Mouse (Mus musculus): ENCODE results near the gene Isg20l2. TPM values are rescaled to one million over a fixed set of nuclear protein-coding genes. Genes with fewer than 3 reads are reported as not detected.

The Isg20l2 gene
- polyA plus RNA-seq, 1 experiment from 2014 or later, result 66.9 TPM

- Histone ChIP-seq H3K4me3 (ENCODE audit: low read depth, low read length) (peak overlapping the region; percentile 73; the same call in 1 of the 2 replicates), H3K4me2 (peak overlapping the region; percentile 84), H3K36me3 (ENCODE audit: control insufficient read depth, insufficient read depth, low read length) (peaks cover 42% of the 10 kb centered on the region), H3K9me3 (ENCODE audit: control insufficient read depth, low read length) (no peaks in the 10 kb centered on the region), H3K9ac (ENCODE audit: low read depth, low read length) (no peak overlapping the region; the same call in 1 of the 2 replicates), H3K4me1 (replicated peaks; ENCODE audit: control insufficient read depth, insufficient read depth, low read length) (peaks cover 3% of the 10 kb centered on the region; the same call in 1 of the 2 replicates), H3K27me3 (replicated peaks; ENCODE audit: control insufficient read depth, insufficient read depth, low read length) (no peaks in the 10 kb centered on the region), H3K27ac (ENCODE audit: low read depth, low read length) (0 out of 2 replicates have a peak overlapping the region, but pooled peaks have one; percentile 38)
- DNase-seq (ENCODE audit: low spot score) (no peak), ATAC-seq (replicated peaks; ENCODE audit: low FRiP score) (no peak)
- 82% methylated on average over 1 of the region's 1 CpGs for WGBS
Measured at GRCm38 (mm10) chr3:87918551-87918950, 11.6 kb upstream of the Isg20l2 start.

GRCm38 (mm10) chr3:87919336-87920108 is 10.6 kb upstream of the Isg20l2 start, which contains the start of gene Mrpl24:
Gene Mrpl24, plus strand, starts transcription at chr3:87919506.
- ATAC-seq (replicated peaks; ENCODE audit: low FRiP score) (peak; percentile 72), DNase-seq (ENCODE audit: low spot score) (peak; percentile 78)
- under 1% methylated on average over 30 of the region's 30 CpGs for WGBS
- Histone ChIP-seq H3K4me2 (peak within 1 kb of the TSS; percentile 84), H3K9ac (ENCODE audit: low read depth, low read length) (peak within 1 kb of the TSS; percentile 87), H3K27me3 (replicated peaks; ENCODE audit: control insufficient read depth, insufficient read depth, low read length) (no peaks in the 10 kb centered on the region), H3K4me3 (ENCODE audit: low read depth, low read length) (peak within 1 kb of the TSS; percentile 73), H3K27ac (ENCODE audit: low read depth, low read length) (peak within 1 kb of the TSS; percentile 80), H3K4me1 (replicated peaks; ENCODE audit: control insufficient read depth, insufficient read depth, low read length) (peaks cover 3% of the 10 kb centered on the region; the same call in 1 of the 2 replicates), H3K9me3 (ENCODE audit: control insufficient read depth, low read length) (no peaks in the 10 kb centered on the region), H3K36me3 (ENCODE audit: control insufficient read depth, insufficient read depth, low read length) (peaks cover 47% of the 10 kb centered on the region)

GRCm38 (mm10) chr3:87920270-87920943 is 9.7 kb upstream of the Isg20l2 start:
- ATAC-seq (replicated peaks; ENCODE audit: low FRiP score) (no peak), DNase-seq (ENCODE audit: low spot score) (no peak)
- H3K27me3 ChIP-seq (replicated peaks; ENCODE audit: control insufficient read depth, insufficient read depth, low read length), result no peaks in the 10 kb centered on the region
- H3K9ac ChIP-seq (ENCODE audit: low read depth, low read length), result peak overlapping the region; percentile 87
- H3K9me3 ChIP-seq (ENCODE audit: control insufficient read depth, low read length), result no peaks in the 10 kb centered on the region
- WGBS, result 57% methylated on average over 9 of the region's 9 CpGs
- peak overlapping the region; percentile 84 for H3K4me2 ChIP-seq
- H3K27ac ChIP-seq (ENCODE audit: low read depth, low read length), result no peak overlapping the region
- peaks cover 3% of the 10 kb centered on the region; the same call in 1 of the 2 replicates for H3K4me1 ChIP-seq (replicated peaks; ENCODE audit: control insufficient read depth, insufficient read depth, low read length)
- H3K36me3 ChIP-seq (ENCODE audit: control insufficient read depth, insufficient read depth, low read length), result peaks cover 46% of the 10 kb centered on the region
- H3K4me3 ChIP-seq (ENCODE audit: low read depth, low read length), result peak overlapping the region; percentile 73

GRCm38 (mm10) chr3:87924996-87925395 is 5.1 kb upstream of the Isg20l2 start:
- H3K27ac ChIP-seq (ENCODE audit: low read depth, low read length), result no peak overlapping the region
- H3K9me3 ChIP-seq (ENCODE audit: control insufficient read depth, low read length), result no peaks in the 10 kb centered on the region
- H3K4me2 ChIP-seq, result no peak overlapping the region
- H3K27me3 ChIP-seq (replicated peaks; ENCODE audit: control insufficient read depth, insufficient read depth, low read length), result no peaks in the 10 kb centered on the region
- H3K9ac ChIP-seq (ENCODE audit: low read depth, low read length), result no peak overlapping the region
- DNase-seq (ENCODE audit: low spot score), result no peak
- no peak for ATAC-seq (replicated peaks; ENCODE audit: low FRiP score)
- no peak overlapping the region for H3K4me3 ChIP-seq (ENCODE audit: low read depth, low read length)
- 92% methylated on average over 7 of the region's 7 CpGs for WGBS
- peaks cover 35% of the 10 kb centered on the region for H3K36me3 ChIP-seq (ENCODE audit: control insufficient read depth, insufficient read depth, low read length)
- peaks cover 4% of the 10 kb centered on the region; the same call in 1 of the 2 replicates for H3K4me1 ChIP-seq (replicated peaks; ENCODE audit: control insufficient read depth, insufficient read depth, low read length)

- Histone ChIP-seq H3K9ac (ENCODE audit: low read depth, low read length) (no peak overlapping the region), H3K4me2 (no peak overlapping the region), H3K4me3 (ENCODE audit: low read depth, low read length) (no peak overlapping the region), H3K9me3 (ENCODE audit: control insufficient read depth, low read length) (no peaks in the 10 kb centered on the region), H3K27me3 (replicated peaks; ENCODE audit: control insufficient read depth, insufficient read depth, low read length) (no peaks in the 10 kb centered on the region), H3K27ac (ENCODE audit: low read depth, low read length) (no peak overlapping the region), H3K4me1 (replicated peaks; ENCODE audit: control insufficient read depth, insufficient read depth, low read length) (peaks cover 9% of the 10 kb centered on the region), H3K36me3 (ENCODE audit: control insufficient read depth, insufficient read depth, low read length) (peaks cover 30% of the 10 kb centered on the region)
- no peak for DNase-seq (ENCODE audit: low spot score)
- 89% methylated on average over 5 of the region's 5 CpGs for WGBS
- ATAC-seq (replicated peaks; ENCODE audit: low FRiP score), result no peak
Measured at GRCm38 (mm10) chr3:87927452-87927851, 2.7 kb upstream of the Isg20l2 start.

GRCm38 (mm10) chr3:87929341-87930077 is 605 bp upstream of the Isg20l2 start:
- peak overlapping the region; percentile 78 for H3K4me3 ChIP-seq (ENCODE audit: low read depth, low read length)
- no peaks in the 10 kb centered on the region for H3K27me3 ChIP-seq (replicated peaks; ENCODE audit: control insufficient read depth, insufficient read depth, low read length)
- 4% methylated on average over 26 of the region's 26 CpGs for WGBS
- H3K4me2 ChIP-seq, result peak overlapping the region; percentile 88
- peaks cover 23% of the 10 kb centered on the region for H3K36me3 ChIP-seq (ENCODE audit: control insufficient read depth, insufficient read depth, low read length)
- H3K9ac ChIP-seq (ENCODE audit: low read depth, low read length), result peak overlapping the region; percentile 78
- H3K4me1 ChIP-seq (replicated peaks; ENCODE audit: control insufficient read depth, insufficient read depth, low read length), result peaks cover 12% of the 10 kb centered on the region
- H3K9me3 ChIP-seq (ENCODE audit: control insufficient read depth, low read length), result no peaks in the 10 kb centered on the region
- DNase-seq (ENCODE audit: low spot score), result no peak
- H3K27ac ChIP-seq (ENCODE audit: low read depth, low read length), result peak overlapping the region; percentile 76
- peak; percentile 63 for ATAC-seq (replicated peaks; ENCODE audit: low FRiP score)

- Histone ChIP-seq H3K9me3 (ENCODE audit: control insufficient read depth, low read length) (no peaks in the 10 kb centered on the region), H3K9ac (ENCODE audit: low read depth, low read length) (no peak overlapping the region), H3K4me3 (ENCODE audit: low read depth, low read length) (no peak overlapping the region), H3K27ac (ENCODE audit: low read depth, low read length) (no peak overlapping the region), H3K27me3 (replicated peaks; ENCODE audit: control insufficient read depth, insufficient read depth, low read length) (no peaks in the 10 kb centered on the region), H3K36me3 (ENCODE audit: control insufficient read depth, insufficient read depth, low read length) (peaks cover 39% of the 10 kb centered on the region), H3K4me1 (replicated peaks; ENCODE audit: control insufficient read depth, insufficient read depth, low read length) (peaks cover 10% of the 10 kb centered on the region), H3K4me2 (no peak overlapping the region)
- DNase-seq (ENCODE audit: low spot score) (no peak), ATAC-seq (replicated peaks; ENCODE audit: low FRiP score) (no peak)
- WGBS, result 83% methylated on average over 5 of the region's 5 CpGs
Measured at GRCm38 (mm10) chr3:87934026-87934425, 3.9 kb downstream of the Isg20l2 start.

GRCm38 (mm10) chr3:87934501-87934900 is 4.4 kb downstream of the Isg20l2 start:
- Histone ChIP-seq H3K4me3 (ENCODE audit: low read depth, low read length) (no peak overlapping the region), H3K4me1 (replicated peaks; ENCODE audit: control insufficient read depth, insufficient read depth, low read length) (peaks cover 8% of the 10 kb centered on the region), H3K9ac (ENCODE audit: low read depth, low read length) (no peak overlapping the region), H3K4me2 (no peak overlapping the region), H3K27ac (ENCODE audit: low read depth, low read length) (no peak overlapping the region), H3K9me3 (ENCODE audit: control insufficient read depth, low read length) (no peaks in the 10 kb centered on the region), H3K36me3 (ENCODE audit: control insufficient read depth, insufficient read depth, low read length) (peaks cover 42% of the 10 kb centered on the region), H3K27me3 (replicated peaks; ENCODE audit: control insufficient read depth, insufficient read depth, low read length) (no peaks in the 10 kb centered on the region)
- DNase-seq (ENCODE audit: low spot score) (no peak), ATAC-seq (replicated peaks; ENCODE audit: low FRiP score) (no peak)
- 76% methylated on average over 4 of the region's 4 CpGs for WGBS

Data from liver, embryonic 11.5 days (tissue).